Mouse (Mus musculus) midbrain, embryonic 14.5 days (tissue): Measurements from ENCODE around the gene Stx19. TPM values are rescaled to one million over a fixed set of nuclear protein-coding genes. Genes with fewer than 3 reads are reported as not detected.

Experiments used
- ATAC-seq: fragments of 200-750 bp; cut with Nextera tagmentation; 2 replicates; pipeline ENCODE4 v1.8.0; 2017; ENCODE audit warnings: moderate number of reproducible peaks, moderate library complexity; ENCODE audit not compliant: low FRiP score, low TSS enrichment
- DNase-seq: peaks from one replicate; pipeline ENCODE4 v3.0.0-alpha.2; 2015
- H3K27ac ChIP-seq: fragments of 300-500 bp; sonication (generic); replicated peaks from 2 replicates; pipeline ENCODE4 v1.5.1; 2014; ENCODE audit warnings: mild to moderate bottlenecking, low read depth, low read length, moderate library complexity
- H3K27me3 ChIP-seq: fragments of 300-500 bp; sonication (generic); 2 replicates; pipeline ENCODE4 v1.6.1; 2014; ENCODE audit warnings: low read length, control low read depth, mixed read lengths; ENCODE audit not compliant: control insufficient read depth, insufficient read depth
- H3K36me3 ChIP-seq: fragments of 300-500 bp; sonication (generic); 2 replicates; pipeline ENCODE4 v1.6.1; 2014; ENCODE audit warnings: low read length, control low read depth; ENCODE audit not compliant: control insufficient read depth, insufficient read depth
- H3K4me1 ChIP-seq: fragments of 300-500 bp; sonication (generic); 2 replicates; pipeline ENCODE4 v1.6.1; 2014; ENCODE audit warnings: mild to moderate bottlenecking, antibody characterized with exemption, low read length, control low read depth; ENCODE audit not compliant: control insufficient read depth, insufficient read depth
- H3K4me2 ChIP-seq: fragments of 300-500 bp; sonication (generic); 2 replicates; pipeline ENCODE4 v1.6.1; 2014; ENCODE audit warnings: mild to moderate bottlenecking, low read length, moderate library complexity
- H3K4me3 ChIP-seq: fragments of 300-500 bp; sonication (generic); replicated peaks from 2 replicates; pipeline ENCODE4 v1.5.1; 2014; ENCODE audit warnings: low read depth, low read length
- H3K9ac ChIP-seq: fragments of 300-500 bp; sonication (generic); replicated peaks from 2 replicates; pipeline ENCODE4 v1.6.1; 2014; ENCODE audit warnings: mild to moderate bottlenecking, low read length, moderate library complexity
- H3K9me3 ChIP-seq: fragments of 300-500 bp; sonication (generic); 2 replicates; pipeline ENCODE4 v1.6.1; 2016; ENCODE audit warnings: low read length, control low read depth, mixed read lengths; ENCODE audit not compliant: control insufficient read depth
- WGBS: fragments of 180-500 bp; shearing (Covaris S2); extraction: QIAGEN DNeasy Blood & Tissue Kit; methylation state at CpG from one replicate; pipeline ENCODE4 v1.1.7; 2014; 5-methylcytosine and 5-hydroxymethylcytosine counted together
- polyA plus RNA-seq: library from polyadenylated mRNA; unstranded; fragments of >200 nt; fragmentation: Nextera tagmentation; extraction: Ambion mirVana; gene quantifications from 2 replicates; pipeline ENCODE4 v1.2.1, GENCODE M21; 2014

The Stx19 gene
- polyA plus RNA-seq, 1 experiment from 2014 or later: 0.20 TPM

- Histone ChIP-seq H3K4me3 (no peak overlapping the region), H3K9me3 (no peaks in the 10 kb centered on the region), H3K27me3 (no peaks in the 10 kb centered on the region), H3K9ac (no peak overlapping the region), H3K4me1 (no peaks in the 10 kb centered on the region), H3K27ac (no peak overlapping the region), H3K36me3 (no peaks in the 10 kb centered on the region), H3K4me2 (no peak overlapping the region)
- WGBS: 19% methylated on average over 4 of the region's 4 CpGs
- DNase-seq: peak; percentile 76
- no peak for ATAC-seq
Measured at GRCm38 (mm10) chr16:62832481-62832880, 18.0 kb downstream of the Stx19 start.

- Histone ChIP-seq H3K27me3 (no peaks in the 10 kb centered on the region), H3K9me3 (no peaks in the 10 kb centered on the region), H3K27ac (no peak overlapping the region), H3K4me2 (no peak overlapping the region), H3K36me3 (no peaks in the 10 kb centered on the region), H3K4me1 (no peaks in the 10 kb centered on the region), H3K4me3 (no peak overlapping the region), H3K9ac (no peak overlapping the region)
- DNase-seq: no peak
- 59% methylated on average over 3 of the region's 3 CpGs for WGBS
- no peak for ATAC-seq
Measured at GRCm38 (mm10) chr16:62834016-62834735, 19.7 kb downstream of the Stx19 start.

- Histone ChIP-seq H3K9ac (no peak overlapping the region; the same call in 1 of the 2 replicates), H3K27ac (no peak overlapping the region), H3K4me2 (peak overlapping the region; percentile 75), H3K4me1 (peaks cover 19% of the 10 kb centered on the region), H3K27me3 (no peaks in the 10 kb centered on the region), H3K9me3 (no peaks in the 10 kb centered on the region), H3K36me3 (no peaks in the 10 kb centered on the region), H3K4me3 (peak overlapping the region; percentile 86; the same call in 1 of the 2 replicates)
- DNase-seq: no peak
- no peak for ATAC-seq
- 93% methylated on average over 6 of the region's 6 CpGs for WGBS
Measured at GRCm38 (mm10) chr16:62845341-62845740, 30.9 kb downstream of the Stx19 start.

- whole genome bisulfite sequencing: 0% methylated on average over 52 of the region's 52 CpGs
- no peaks in the 10 kb centered on the region for H3K9me3 ChIP-seq
- peak within 1 kb of the TSS; percentile 75 for H3K4me2 ChIP-seq
- H3K4me3 ChIP-seq: peak within 1 kb of the TSS; percentile 86
- H3K9ac ChIP-seq: peak within 1 kb of the TSS; percentile 82
- peak; percentile 98 for DNase-seq
- H3K4me1 ChIP-seq: peaks cover 19% of the 10 kb centered on the region
- ATAC-seq: peak; percentile 100
- no peaks in the 10 kb centered on the region for H3K27me3 ChIP-seq
- H3K27ac ChIP-seq: peak within 1 kb of the TSS; percentile 70
- H3K36me3 ChIP-seq: no peaks in the 10 kb centered on the region
Measured at GRCm38 (mm10) chr16:62846498-62847312, 32.2 kb downstream of the Stx19 start, which contains the start of gene Arl13b. Gene Arl13b (minus strand): TSS chr16:62847040.

- DNase-seq: no peak
- WGBS: 89% methylated on average over 3 of the region's 3 CpGs
- Histone ChIP-seq H3K4me2 (no peak overlapping the region), H3K4me1 (peaks cover 6% of the 10 kb centered on the region; the same call in 1 of the 2 replicates), H3K4me3 (no peak overlapping the region), H3K27ac (no peak overlapping the region), H3K36me3 (no peaks in the 10 kb centered on the region), H3K9ac (no peak overlapping the region), H3K27me3 (no peaks in the 10 kb centered on the region), H3K9me3 (no peaks in the 10 kb centered on the region)
- ATAC-seq: no peak
Measured at GRCm38 (mm10) chr16:62852464-62853252, 38.2 kb downstream of the Stx19 start.

- ATAC-seq (0 out of 2 replicates have a peak, but pooled peaks have one; percentile 13), DNase-seq (no peak)
- Histone ChIP-seq H3K9ac (peak overlapping the region; percentile 77), H3K27ac (0 out of 2 replicates have a peak overlapping the region, but pooled peaks have one; percentile 26), H3K36me3 (no peaks in the 10 kb centered on the region), H3K9me3 (no peaks in the 10 kb centered on the region), H3K4me2 (peak overlapping the region; percentile 96), H3K27me3 (no peaks in the 10 kb centered on the region), H3K4me1 (peaks cover 6% of the 10 kb centered on the region; the same call in 1 of the 2 replicates), H3K4me3 (peak overlapping the region; percentile 56)
- 20% methylated on average over 3 of the region's 3 CpGs for WGBS
Measured at GRCm38 (mm10) chr16:62853611-62854126, 39.2 kb downstream of the Stx19 start.

GRCm38 (mm10) chr16:62854191-62855068, 40.0 kb downstream of the Stx19 start, which contains the start of gene Pros1:
Gene Pros1 (plus strand): TSS chr16:62854307.
- H3K4me3 ChIP-seq: peak within 1 kb of the TSS; percentile 56
- DNase-seq (peak; percentile 76), ATAC-seq (peak; percentile 88)
- H3K36me3 ChIP-seq: no peaks in the 10 kb centered on the region
- peaks cover 6% of the 10 kb centered on the region; the same call in 1 of the 2 replicates for H3K4me1 ChIP-seq
- H3K4me2 ChIP-seq: peak within 1 kb of the TSS; percentile 96
- no peaks in the 10 kb centered on the region for H3K27me3 ChIP-seq
- H3K9me3 ChIP-seq: no peaks in the 10 kb centered on the region
- H3K9ac ChIP-seq: peak within 1 kb of the TSS; percentile 77
- H3K27ac ChIP-seq: 0 out of 2 replicates have a peak within 1 kb of the TSS, but pooled peaks have one; percentile 26
- 4% methylated on average over 39 of the region's 42 CpGs for WGBS
